Mouse (Mus musculus) erythroblast, embryonic 14.5 days (primary cell): Measurements from ENCODE around the gene Nupl2.

ENCODE experiments used
- GATA1 ChIP-seq: IDR thresholded peaks from 2 replicates; pipeline ENCODE4 v1.6.1; 2012; ENCODE audit warnings: low read length, inconsistent platforms, mixed read lengths
- TAL1 ChIP-seq: IDR thresholded peaks from 3 replicates; pipeline ENCODE4 v1.6.1; 2012; ENCODE audit warnings: low read length, inconsistent platforms, mixed read lengths

- TF ChIP-seq GATA1, result no peak
- TF ChIP-seq TAL1, result no peak
Measured at GRCm38 (mm10) chr5:24126967-24127366, 37.8 kb upstream of the Nupl2 start.
